Mouse (Mus musculus) layer of hippocampus, adult 8-10 months (tissue): ENCODE measurements at regions not wholly inside any gene's neighbourhood (a gene's known extent, or its start where the extent isn't known, plus 50 kb on each side); places are given as distances from the start of the nearest gene placed in this dataset.
"Not testable (repeated sequence)": the region's sequence is repeated elsewhere in the genome, so short reads cannot be mapped to it uniquely, and the experiment has no call there.

Experiments used
- DNase-seq, 2 experiments: peaks; one replicate each; pipeline ENCODE4 v3.0.0; 2022; ENCODE audit warnings: low spot score in 2 of 2

DNA sequence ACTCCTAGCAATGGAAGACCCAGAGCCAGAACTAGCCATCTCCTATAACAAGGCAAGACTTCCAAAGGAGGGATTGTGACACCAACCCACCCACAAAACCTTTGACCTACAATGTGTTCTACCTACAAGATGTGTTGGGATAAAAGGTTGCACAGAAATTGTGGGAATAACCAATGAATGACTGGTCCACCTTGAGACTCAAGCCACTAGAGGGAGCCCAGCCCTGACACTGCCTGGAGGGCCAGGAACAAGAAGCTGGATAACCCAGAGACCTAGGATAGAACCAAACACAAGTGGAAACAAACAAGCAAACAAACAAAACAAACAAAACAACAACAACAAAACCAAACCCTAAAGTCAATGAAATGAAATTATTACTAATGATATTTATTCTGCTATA, 288.8 kb downstream of the Dchs2 start:
- peak in 1 of 2 experiments; percentile 3 for DNase-seq

DNA sequence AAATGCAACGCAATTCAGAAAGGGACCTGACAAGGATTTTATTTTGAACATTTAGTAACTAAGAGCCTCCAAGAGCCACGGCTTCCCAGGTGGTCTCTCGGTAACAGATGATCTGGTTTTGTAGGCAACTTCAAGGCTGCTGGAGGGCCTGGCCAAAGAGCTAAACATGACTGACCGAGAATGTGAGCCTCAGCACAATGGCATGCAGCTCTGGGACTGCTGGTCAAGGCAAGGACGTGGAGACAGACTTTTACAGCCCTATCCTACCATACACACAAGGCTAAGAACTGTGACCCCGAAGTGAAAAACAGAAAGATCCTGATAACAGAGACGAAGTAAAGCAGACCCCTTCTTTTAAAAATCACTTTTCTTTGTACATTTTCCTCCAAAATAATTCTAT, 296.5 kb downstream of the Dchs2 start:
- no peak for DNase-seq

DNA sequence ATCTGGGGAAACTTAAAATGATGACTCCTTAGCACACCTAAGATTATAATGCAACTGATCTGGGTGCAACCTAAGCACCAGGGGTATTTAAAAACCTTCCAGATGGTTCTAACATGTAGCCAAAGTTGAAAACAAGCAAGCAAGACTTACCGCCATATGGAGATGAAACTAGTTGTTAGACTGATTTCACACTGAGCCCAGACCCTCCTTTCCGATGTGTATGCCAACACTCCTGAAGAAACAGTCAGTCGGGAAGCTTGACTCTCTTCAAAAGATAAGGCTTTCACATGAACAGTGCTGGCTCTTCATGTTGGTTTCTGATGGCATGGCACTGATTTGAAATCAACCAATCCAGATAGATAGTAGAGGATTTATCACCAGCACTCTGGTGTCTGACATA, 301.6 kb downstream of the Dchs2 start:
- no peak for DNase-seq

DNA sequence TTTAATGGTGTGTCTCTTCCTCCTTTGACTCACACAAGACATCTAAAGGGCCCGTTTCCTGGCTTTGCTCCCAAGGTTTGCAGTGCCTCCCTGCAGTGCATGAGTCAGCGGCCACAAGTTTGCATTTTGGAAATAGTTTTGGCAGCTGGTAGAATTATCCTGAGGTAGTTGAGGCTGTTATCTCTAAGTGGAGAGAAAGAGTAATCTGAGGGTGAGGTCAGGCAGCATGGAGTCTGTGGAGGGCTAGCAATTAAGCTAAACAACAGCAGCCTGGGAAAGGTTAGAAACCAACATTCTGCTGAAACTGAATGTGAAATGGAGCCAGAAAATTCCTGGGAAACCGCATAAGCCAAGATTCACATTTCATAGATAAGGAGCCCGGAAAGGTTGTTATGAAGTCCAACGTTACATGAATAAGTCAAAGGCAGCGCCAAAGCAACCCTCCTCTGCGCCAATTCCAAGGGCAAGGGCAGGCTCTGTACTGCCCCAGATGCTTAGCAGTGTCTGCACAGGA, 318.5 kb downstream of the Dchs2 start:
- no peak for DNase-seq

DNA sequence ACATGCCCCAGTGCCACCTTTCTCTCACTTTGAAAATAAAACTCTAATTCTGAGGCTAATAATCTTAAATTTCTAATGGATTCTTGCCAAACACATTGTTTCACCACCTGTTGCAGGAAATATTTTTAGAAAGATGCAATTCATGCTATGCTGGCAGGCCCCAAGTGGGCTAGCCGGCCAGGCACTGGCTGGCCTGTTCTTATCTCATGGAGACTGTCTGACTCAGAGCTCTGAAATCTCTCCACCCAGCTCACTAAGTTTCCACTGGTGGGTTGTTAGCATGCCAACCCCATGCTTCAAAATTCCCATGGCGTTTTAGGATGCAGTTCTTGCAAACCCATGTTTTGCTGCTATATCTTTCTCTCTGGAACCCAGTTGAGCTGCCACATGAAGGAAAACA, 315.5 kb upstream of the Sfrp2 start:
- no peak for DNase-seq

DNA sequence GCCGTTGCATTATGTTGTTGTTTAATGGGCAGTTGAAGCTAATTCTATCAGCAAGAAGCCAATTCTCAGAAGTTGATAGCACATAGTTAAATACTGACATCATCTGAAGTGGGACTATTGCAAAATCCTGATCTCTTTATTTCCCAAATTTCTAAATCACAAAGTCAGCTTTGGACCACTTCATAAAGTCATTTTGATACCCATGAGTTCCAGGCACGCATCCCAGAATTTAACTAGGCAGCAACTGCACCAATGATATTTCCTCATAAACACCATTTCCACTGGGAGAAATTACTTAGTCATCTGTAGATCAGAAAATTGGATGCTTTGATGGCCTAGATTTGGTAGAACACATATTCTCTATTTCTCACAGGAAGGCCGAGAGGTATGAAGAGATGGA, 314.8 kb upstream of the Sfrp2 start:
- no peak for DNase-seq

DNA sequence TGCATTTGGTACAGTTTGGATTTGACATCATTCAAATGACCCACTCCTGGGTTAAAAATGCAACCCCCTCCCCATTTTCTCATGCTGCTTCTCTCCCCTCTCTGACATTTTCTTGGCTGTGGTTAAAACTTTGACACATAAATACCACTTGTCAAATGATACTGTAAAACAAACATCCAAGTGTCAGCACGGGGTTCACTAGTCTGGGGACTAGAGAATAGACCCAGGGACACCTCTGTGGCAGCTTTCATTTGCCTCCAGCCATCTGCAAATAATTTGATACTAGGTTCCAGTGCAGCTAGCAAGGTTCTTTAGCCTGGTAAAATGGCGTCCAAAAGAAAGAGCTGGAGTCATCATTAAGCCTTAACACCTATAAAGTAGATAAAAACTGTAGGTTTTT, 312.7 kb upstream of the Sfrp2 start:
- DNase-seq = no peak

DNA sequence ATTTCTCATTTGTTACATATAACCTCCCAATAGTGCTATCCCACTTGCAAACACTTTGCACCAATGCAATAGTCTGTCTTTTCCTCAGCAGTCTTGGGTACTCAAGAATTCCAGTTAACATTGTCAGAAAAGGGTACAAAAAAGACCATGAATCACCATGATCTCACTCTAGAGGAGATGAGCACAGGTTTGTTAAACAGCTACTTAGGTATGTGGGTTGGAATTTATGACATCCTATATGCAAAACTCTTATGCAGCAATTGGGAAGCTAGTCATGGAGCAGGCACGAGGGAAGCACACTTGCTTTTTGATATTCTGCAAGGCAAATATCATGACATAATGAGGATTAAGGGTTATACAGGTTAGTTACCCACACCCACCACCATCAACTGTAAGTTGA, 307.7 kb upstream of the Sfrp2 start:
- no peak for DNase-seq

DNA sequence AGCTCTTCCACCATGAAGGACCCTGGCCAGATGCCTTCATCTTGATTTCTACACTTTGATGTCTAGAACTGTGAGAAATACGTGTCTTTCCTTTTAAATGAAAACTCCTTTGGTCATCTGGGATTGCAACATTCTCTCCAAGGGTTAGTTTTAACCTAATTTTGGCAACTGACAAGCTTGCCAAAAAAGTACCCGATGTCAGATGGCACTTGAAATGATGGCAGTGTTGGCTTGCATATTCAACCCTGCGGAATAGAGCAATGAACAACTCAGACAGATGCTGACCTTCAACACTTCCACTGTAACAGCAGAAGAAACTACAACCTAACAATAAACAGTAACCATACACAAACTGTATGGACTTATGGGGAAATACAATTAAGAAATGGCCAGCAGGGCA, 286.9 kb upstream of the Sfrp2 start:
- no peak for DNase-seq

DNA sequence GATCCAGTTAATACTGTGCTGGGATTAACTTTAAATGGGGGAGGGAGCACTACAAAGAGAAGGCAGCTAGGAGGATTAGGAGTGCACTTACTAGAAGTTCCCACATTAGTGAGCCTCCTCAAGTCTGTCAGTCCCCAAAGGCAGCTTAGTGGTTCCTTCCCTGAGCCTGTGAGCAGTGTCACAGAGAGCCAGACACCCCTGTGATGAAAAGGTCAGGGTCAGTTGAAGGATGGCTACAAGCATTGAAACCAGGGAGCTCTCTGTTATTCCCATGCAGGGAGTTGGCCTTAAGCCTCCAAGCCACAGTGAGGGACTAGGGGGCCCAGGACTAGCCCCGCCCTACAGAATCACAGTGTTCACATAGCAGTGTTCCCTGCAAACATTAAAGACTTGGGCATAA, 285.9 kb upstream of the Sfrp2 start:
- DNase-seq = no peak

DNA sequence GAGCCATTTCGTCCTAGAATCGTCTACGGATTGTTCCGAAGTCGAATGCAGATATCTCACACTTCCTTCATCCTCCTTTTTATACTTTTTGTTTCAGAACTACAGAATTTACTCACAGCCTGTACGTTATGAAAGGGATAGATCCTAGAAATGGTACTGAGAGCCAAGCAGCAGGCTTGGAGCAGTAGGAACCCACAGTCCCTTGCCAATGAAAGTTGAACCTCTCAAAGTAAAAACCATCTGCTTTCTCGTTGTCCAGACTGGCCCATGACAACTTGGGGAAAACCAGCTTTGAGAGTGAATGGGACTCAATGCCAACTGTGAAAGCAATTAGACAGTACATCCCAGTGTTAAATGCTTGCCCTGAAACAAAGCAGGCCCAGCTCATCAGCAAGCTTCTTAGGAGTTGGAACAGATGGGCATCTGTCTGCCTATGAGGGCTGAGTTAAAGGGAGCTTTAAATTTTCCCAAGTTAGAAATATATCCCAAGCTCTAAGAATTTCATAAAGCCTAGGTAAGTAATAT, 279.9 kb upstream of the Sfrp2 start:
- DNase-seq = peak; percentile 3 to 7

DNA sequence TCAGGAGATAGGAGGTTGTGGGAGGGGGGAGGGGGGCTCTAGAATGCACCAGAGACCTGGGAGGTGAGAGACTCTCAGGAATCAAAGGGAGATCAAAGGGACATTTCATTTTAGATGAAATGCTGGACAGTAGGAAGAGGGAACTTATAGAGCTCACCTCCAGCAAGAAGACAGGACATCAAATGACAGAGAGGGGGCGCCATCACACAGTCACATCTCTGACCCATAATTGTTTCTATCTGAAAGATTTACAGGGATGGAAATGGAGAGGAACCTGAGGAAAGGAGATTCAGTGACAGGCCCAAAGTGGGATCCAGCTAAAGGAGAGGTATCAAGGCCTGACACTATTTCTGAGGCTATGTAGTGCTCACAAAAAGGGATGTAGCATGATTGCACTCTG, 270.5 kb upstream of the Sfrp2 start:
- DNase-seq = peak in 1 of 2 experiments; percentile 6

DNA sequence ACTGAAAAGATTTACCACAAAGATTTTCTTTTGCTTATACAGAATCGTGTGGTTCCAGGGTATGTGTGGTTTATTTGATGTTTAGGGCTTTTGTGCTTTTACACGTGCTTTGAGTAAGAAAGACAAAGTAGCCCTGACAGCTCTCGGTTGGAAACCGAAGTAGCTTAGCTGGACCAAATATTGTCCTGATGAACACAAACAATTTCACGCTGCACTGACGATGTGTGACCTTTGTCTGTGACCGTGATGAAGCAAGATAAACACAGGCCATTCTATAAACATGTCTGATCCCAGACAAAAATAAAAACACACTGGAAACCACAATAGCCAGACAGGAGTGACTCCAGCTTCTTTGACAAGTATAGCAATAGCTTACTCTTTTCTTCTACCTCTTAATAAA, 262.2 kb upstream of the Sfrp2 start:
- no peak for DNase-seq

DNA sequence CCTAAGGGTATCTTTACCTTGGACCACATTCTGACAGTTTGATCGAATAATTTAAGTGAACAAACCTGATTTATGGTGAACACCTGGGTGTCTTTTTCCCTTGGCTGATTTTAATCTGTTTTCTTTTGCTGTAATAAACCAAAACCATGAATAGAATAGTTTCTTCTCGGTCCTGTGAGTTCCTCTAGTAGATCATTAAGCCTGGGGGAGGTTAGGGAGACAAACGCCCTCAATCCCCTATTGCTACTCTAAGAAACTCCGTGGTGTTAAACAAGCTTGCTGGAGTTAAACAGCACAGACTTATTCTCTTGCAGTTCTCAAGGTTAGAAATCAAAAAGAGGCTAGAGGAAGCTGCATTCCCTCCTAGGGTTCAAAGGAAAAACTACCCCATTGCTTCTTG, 249.5 kb upstream of the Sfrp2 start:
- DNase-seq = no peak

DNA sequence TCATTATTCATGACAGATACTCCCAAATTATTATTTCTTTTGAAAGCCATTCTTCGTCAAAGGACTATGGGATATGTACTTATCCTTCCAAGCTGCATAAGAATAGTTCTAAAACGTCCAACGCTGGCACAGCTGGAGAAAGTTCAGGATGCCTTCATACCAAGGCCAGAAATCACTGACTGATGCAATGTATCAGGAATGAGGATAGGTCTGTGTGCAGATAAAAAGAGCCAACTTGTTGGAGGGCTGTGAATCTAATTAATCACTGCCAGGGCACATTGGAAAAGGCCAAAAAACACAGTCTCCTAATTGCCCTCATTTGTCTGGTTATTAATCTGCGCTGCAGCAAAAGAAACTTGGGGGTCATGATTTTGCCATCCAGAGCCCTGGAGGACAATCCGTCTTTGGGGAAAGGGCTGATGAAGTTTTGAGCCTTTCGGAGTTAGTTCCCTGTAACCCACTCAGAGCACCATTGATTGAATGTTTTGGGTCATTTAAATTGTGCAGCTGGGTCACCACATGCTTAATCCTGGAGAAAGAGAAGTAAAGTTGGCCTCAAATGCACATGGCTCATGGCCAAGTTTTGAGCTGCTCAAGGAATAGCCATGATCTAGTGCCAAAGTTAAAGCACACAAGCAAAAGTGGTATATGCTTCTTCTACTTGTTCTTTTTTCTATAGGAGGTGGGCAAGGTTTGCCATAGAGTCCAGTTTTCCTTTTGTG, 248.0 kb upstream of the Sfrp2 start:
- no peak for DNase-seq

DNA sequence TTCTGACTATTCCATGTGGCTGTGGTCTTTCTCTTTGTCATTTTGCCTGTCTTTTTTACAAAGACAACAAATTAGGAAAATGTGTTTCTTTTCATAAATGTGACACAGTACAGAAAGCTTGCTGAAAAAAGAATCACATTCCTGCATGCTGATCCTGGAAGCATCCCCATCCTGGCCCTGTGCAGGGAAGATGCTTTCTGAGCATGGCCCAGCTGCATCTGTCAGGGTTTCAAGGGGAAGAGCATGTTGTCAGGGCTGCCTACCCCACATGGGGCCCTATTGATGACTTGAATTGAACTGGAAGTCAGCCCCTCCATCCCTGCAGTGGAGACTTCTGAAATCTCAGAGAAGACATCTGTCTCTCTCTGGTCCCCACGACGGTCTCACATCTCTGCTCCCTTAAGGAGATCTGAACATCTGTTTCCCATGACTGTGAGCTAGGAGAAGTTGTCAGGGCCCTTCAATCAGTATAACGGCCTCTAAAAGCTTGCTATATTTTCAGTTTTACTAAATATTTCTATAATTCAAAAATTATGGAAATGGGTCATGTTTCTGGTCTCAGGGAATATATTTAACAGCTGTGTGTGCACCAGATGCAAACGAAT, 235.8 kb upstream of the Sfrp2 start:
- no peak for DNase-seq

DNA sequence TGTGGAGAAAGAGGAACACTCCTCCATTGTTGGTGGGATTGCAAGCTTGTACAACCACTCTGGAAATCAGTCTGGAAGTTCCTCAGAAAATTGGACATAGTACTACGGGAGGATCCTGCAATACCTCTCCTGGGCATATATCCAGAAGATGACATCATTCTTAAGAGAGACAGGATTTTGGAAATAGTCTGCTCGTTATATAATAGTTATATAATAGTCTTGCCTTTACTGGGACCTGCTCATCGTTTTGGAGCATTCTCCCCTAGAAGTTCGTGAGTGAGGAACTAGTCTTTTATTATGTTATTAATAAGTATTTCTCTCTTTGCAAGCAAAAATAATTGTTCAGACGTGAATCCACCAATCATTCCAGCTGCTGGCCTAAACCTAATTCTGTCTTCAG, 229.5 kb upstream of the Sfrp2 start:
- DNase-seq = not testable (repeated sequence)

DNA sequence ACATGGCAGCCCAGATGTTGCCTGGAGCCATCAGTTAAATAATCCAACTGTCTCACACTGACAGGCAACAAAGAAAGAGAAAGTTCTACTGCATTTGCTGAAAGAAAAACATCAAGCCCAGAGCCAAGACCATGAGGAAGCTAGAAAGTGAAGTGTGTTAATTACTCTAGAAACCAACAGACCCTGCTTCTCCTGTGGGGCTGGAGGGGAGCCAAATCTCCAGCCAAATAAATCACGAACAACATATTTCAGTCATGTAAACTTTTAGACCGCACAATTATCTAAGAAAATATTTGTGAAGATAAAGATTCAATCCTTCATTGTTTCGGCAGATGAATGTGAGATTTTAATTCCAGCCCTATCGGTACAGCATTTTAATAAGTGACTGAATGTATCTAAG, 228.9 kb upstream of the Sfrp2 start:
- DNase-seq = no peak

DNA sequence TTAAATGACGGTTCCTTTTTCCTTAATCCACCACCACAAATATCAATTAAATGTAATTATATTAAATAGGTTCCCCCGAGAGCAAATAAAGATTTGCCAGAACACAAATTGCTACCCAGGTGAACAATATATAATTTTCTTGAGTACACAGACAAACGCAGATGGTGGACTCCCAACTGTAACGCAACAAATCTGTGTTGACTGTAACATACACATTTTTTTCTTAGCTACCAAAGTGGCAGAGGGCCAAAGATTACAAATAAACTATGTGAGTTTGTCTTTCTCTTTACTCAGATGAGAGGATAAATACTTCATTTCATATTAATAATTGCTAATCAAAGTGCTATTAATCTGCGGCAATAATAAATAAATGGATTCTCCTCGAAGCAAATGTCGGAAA, 228.4 kb upstream of the Sfrp2 start:
- DNase-seq = no peak

DNA sequence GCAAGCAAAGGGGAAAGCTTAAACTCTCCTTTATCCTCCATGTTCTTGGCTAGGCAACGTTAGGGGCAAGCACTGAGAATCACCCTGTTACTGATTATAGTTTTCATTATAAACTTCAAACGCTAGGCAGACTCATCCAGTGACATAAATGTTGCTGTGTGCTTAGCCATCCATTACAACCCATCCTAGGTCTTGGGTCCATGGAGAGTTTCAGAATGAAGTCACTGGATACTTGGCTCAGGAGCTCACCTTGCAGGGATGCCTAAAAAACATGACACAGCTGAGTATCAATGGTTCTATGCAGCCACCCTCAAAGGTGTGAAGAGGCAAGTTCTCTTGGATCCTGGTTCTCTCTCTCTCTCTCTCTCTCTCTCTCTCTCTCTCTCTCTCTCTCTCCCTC, 227.2 kb upstream of the Sfrp2 start:
- DNase-seq = no peak

DNA sequence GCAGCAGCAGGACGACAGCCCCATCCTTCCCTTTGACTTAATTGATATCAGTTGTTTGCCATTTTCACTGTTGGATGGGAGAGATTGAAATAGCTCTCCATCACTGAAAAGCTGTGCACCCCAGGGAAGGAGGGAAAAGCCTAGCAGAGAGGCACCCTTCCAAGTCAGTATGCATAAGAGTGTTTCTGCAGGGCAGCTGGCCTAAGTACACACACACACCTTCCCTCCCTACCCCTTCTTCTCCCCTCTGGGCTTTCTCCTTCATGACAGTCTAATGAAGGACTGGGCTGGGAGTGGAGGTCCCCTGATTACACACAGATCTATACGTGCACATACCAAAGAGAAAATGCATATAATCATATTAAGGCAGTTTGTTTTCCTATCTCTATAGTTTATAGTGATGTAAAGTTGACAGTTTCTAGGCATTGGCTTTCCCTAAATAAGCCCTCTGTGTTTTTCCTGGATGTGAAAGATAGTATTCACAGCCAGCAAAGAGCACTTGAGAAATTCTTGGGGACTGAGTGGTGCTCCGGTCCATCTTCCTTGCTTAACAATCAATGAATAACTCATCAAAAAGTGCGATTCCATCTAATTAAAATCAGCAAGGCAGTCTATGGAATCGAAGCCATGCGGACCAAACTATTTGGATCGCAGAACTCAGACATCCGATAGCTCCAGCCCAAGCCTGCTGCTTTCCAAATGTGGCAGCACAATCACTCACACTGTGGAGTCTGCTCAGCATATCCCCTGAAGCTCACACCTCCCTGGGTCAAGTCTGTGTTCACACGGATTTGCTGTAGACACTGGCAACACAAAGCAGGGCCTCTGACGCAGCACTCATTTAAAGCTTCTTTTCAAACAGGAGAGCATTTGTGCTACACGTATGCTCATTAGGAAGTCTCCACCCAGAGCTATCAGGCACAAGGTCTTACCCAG, 224.9 kb upstream of the Sfrp2 start:
- no peak for DNase-seq

DNA sequence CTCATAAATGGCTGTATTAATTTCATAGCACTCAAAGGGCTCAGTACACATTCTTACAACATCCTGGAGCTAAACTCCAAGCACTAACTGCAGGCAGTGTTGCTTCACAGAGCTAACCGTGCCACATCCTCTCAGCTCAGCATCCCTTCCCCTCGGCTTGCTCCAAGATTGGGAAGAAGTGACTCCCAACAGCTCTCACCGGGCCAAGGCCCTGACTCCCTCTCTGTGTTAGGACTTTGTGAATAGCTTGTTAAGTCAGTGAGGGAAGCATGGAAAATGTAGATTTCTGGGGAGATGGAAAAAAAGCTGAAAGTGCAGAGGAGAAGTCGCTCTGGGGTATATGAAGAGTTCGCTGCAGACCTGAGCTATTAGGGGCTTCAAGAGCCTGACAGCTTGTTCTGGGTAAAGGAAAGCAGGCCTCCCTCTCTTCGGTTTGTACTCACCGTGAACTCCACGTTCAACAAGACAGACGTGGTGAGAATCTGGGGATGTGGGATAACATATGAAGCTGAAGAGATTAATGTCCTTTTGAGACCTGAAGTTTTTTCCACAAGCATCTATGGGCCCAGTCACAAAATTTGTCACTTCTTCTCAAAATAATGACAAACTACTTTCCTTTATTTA, 213.5 kb upstream of the Sfrp2 start:
- no peak for DNase-seq
